Comparison of ENCODE assay signal across 10 mouse cellular contexts in genomic region chr11:97451625-97452024, GRCm38 (mm10). TPM values are rescaled to one million over a fixed set of nuclear protein-coding genes. Genes with fewer than 3 reads are reported as not detected.
A peak's percentile ranks its signal among the peaks of the same experiment; 100 is the strongest.
DNase-seq lines count a peak whose midpoint lies in the region; ATAC-seq and TF ChIP-seq lines count a peak whose summit lies in the region.
"Had no signal": no experiment of that assay in that cellular context is flagged by ENCODE, and none has a peak within 500 bp of the region (broad histone marks: within the 10 kb centered on the region; RNA-seq: fewer than 3 reads in every experiment).

No protein-coding gene starts in this region.

- no peaks in the 10 kb centered on the region for H3K9me3 ChIP-seq in embryonic facial prominence, embryonic 12.5 days
- H3K9me3 ChIP-seq in midbrain, embryonic 16.5 days (replicated peaks; ENCODE audit: control insufficient read depth, low read length, poor library complexity, severe bottlenecking), result no peaks in the 10 kb centered on the region
- H3K9me3 ChIP-seq: liver, embryonic 13.5 days had no signal

- H3K4me3 ChIP-seq in gastrocnemius, adult 2 months, result peak overlapping the region; percentile 70
- H3K4me3 ChIP-seq in embryonic facial prominence, embryonic 12.5 days, result no peak overlapping the region
- H3K4me3 ChIP-seq in midbrain, embryonic 16.5 days (ENCODE audit: low read depth, low read length), result no peak overlapping the region
- H3K4me3 ChIP-seq: liver, embryonic 13.5 days had no signal

- H3K36me3 ChIP-seq in embryonic facial prominence, embryonic 12.5 days, result peaks cover 77% of the 10 kb centered on the region
- H3K36me3 ChIP-seq in midbrain, embryonic 16.5 days (ENCODE audit: control insufficient read depth, insufficient read depth, low read length), result peaks cover 17% of the 10 kb centered on the region

- peak overlapping the region; percentile 56; the same call in 1 of the 2 replicates for H3K4me2 ChIP-seq in embryonic facial prominence, embryonic 12.5 days (replicated peaks)
- H3K4me2 ChIP-seq in midbrain, embryonic 16.5 days (ENCODE audit: low read length), result peak overlapping the region; percentile 88
- H3K4me2 ChIP-seq: liver, embryonic 13.5 days had no signal

- TF ChIP-seq CTCF in gastrocnemius, adult 2 months (IDR thresholded peaks at IDR 0.05), result no peak

- intact Hi-C loops in gastrocnemius, adult 2 months (cut with DNase I), result no loop called here
- intact Hi-C loops in gastrocnemius, postnatal 14 days (cut with DNase I; ENCODE audit: low total_unique reads), result no loop called here
- intact Hi-C loops in heart, postnatal 14 days (cut with DNase I), result loop anchor here (2.0 kb wide), 2 partner anchors 17 to 19 kb away; no protein-coding TSS in a partner anchor

- 93% methylated on average over 15 of the region's 15 CpGs for WGBS in embryonic facial prominence, embryonic 12.5 days
- 89% methylated on average over 15 of the region's 15 CpGs for WGBS in midbrain, embryonic 16.5 days

- H3K4me1 ChIP-seq in embryonic facial prominence, embryonic 12.5 days, result peaks cover 32% of the 10 kb centered on the region
- peaks cover 35% of the 10 kb centered on the region for H3K4me1 ChIP-seq in midbrain, embryonic 16.5 days (ENCODE audit: control insufficient read depth, insufficient read depth, low read length)

- 0 out of 2 replicates have a peak overlapping the region, but pooled peaks have one; percentile 11 for H3K9ac ChIP-seq in embryonic facial prominence, embryonic 12.5 days
- H3K9ac ChIP-seq in midbrain, embryonic 16.5 days (ENCODE audit: low read depth, low read length), result peak overlapping the region; percentile 85; the same call in 1 of the 2 replicates

- no peak for ATAC-seq in embryonic facial prominence, embryonic 12.5 days (ENCODE audit: insufficient number of reproducible peaks, insufficient read depth, low FRiP score, low TSS enrichment)
- ATAC-seq in midbrain, embryonic 16.5 days, result no peak
- no peak for ATAC-seq in inflammation-experienced regulatory T-cells, adult 6 months
- no peak for ATAC-seq in megakaryocyte-erythroid progenitor cell, adult 5-6 weeks (replicated peaks; ENCODE audit: low FRiP score, low TSS enrichment, poor library complexity, severe bottlenecking)

- DNase-seq in gastrocnemius, adult 2 months, result no peak
- DNase-seq in gastrocnemius, postnatal 14 days, result no peak
- peak; percentile 41 to 47 for DNase-seq in heart, postnatal 14 days
- DNase-seq in retina, postnatal 1 day, result no peak
- DNase-seq: liver, embryonic 13.5 days had no signal

- peak overlapping the region; percentile 94 for H3K27ac ChIP-seq in gastrocnemius, adult 2 months
- H3K27ac ChIP-seq in embryonic facial prominence, embryonic 12.5 days, result 0 out of 2 replicates have a peak overlapping the region, but pooled peaks have one; percentile 14
- H3K27ac ChIP-seq in midbrain, embryonic 16.5 days (ENCODE audit: low read length), result no peak overlapping the region

- no peaks in the 10 kb centered on the region for H3K27me3 ChIP-seq in embryonic facial prominence, embryonic 12.5 days
- H3K27me3 ChIP-seq in midbrain, embryonic 16.5 days (ENCODE audit: control insufficient read depth, insufficient read depth, low read depth, low read length), result no peaks in the 10 kb centered on the region
- H3K27me3 ChIP-seq: liver, embryonic 13.5 days had no signal

RNA-seq across cellular contexts. Expression of gene Arhgap23, which starts 36.3 kb away (rescaled TPM):
- 1 to 10 TPM; 5.9 to 7.5 TPM for total RNA-seq in gastrocnemius, adult 2 months (2021)
- 10 to 100 TPM; 10.5 to 12.2 TPM for total RNA-seq in gastrocnemius, postnatal 14 days (2021)
- 8.5 and 10.1 TPM in 2 replicates for polyA plus RNA-seq in embryonic facial prominence, embryonic 12.5 days (2016; fragmentation: Nextera tagmentation; extraction: Ambion mirVana)
- 10 to 100 TPM; 24.8 to 25.1 TPM for total RNA-seq in heart, postnatal 14 days (2021)
- 8.6 and 9.6 TPM in 2 replicates for polyA plus RNA-seq in midbrain, embryonic 16.5 days (2015; fragmentation: Nextera tagmentation; extraction: Ambion mirVana)
- not detected for polyA plus RNA-seq in inflammation-experienced regulatory T-cells, adult 6 months (2017; shearing (Covaris generic))
- 18.4 and 22.3 TPM in 2 replicates for total RNA-seq in megakaryocyte-erythroid progenitor cell, adult 5-6 weeks (2014; fragmentation: Nextera tagmentation)
- total RNA-seq in megakaryocyte-erythroid progenitor cell, adult 5-6 weeks (2017), result 3.9 and 14.5 TPM in 2 replicates

RNA-seq across cellular contexts. Expression of gene 4933428G20Rik, which starts 48.5 kb away (rescaled TPM):
- not detected for total RNA-seq in gastrocnemius, adult 2 months (2021)
- total RNA-seq in gastrocnemius, postnatal 14 days (2021), result not detected
- polyA plus RNA-seq in embryonic facial prominence, embryonic 12.5 days (2016; fragmentation: Nextera tagmentation; extraction: Ambion mirVana), result 1.1 and 1.4 TPM in 2 replicates
- total RNA-seq in heart, postnatal 14 days (2021), result not detected
- 1.2 and 1.3 TPM in 2 replicates for polyA plus RNA-seq in midbrain, embryonic 16.5 days (2015; fragmentation: Nextera tagmentation; extraction: Ambion mirVana)
- polyA plus RNA-seq in inflammation-experienced regulatory T-cells, adult 6 months (2017; shearing (Covaris generic)), result not detected
- not detected in 2 replicates for total RNA-seq in megakaryocyte-erythroid progenitor cell, adult 5-6 weeks (2014; fragmentation: Nextera tagmentation)
- not detected in 2 replicates for total RNA-seq in megakaryocyte-erythroid progenitor cell, adult 5-6 weeks (2017)
- polyA plus RNA-seq: heart, embryonic 14.5 days had no signal

Comparison
In these comparisons a context has a peak if more than half of its experiments do, and no peak if none do; other contexts are left out.
1. DNase-seq: peak in heart, postnatal 14 days (2 of 2); none in gastrocnemius, adult 2 months (single experiment), gastrocnemius, postnatal 14 days (single experiment) and retina, postnatal 1 day (single experiment).